Mouse (Mus musculus) layer of hippocampus, adult 8-10 months (tissue): ENCODE results near the gene Psmb8. TPM values are rescaled to one million over a fixed set of nuclear protein-coding genes. Genes with fewer than 3 reads are reported as not detected.
"Not testable (repeated sequence)": the region's sequence is repeated elsewhere in the genome, so short reads cannot be mapped to it uniquely, and the experiment has no call there.

ENCODE experiments used
- DNase-seq, 2 experiments: peaks; one replicate each; pipeline ENCODE4 v3.0.0; 2022; ENCODE audit warnings: low spot score in 2 of 2
- total RNA-seq, 4 experiments: library from RNA; stranded (reverse); gene quantifications; 2 replicates each; pipeline ENCODE4 v1.2.4; 2022

Psmb8 gene
- total RNA-seq, 4 experiments from 2014 or later: 3.8 to 18.8 (median 10.0) TPM

DNA sequence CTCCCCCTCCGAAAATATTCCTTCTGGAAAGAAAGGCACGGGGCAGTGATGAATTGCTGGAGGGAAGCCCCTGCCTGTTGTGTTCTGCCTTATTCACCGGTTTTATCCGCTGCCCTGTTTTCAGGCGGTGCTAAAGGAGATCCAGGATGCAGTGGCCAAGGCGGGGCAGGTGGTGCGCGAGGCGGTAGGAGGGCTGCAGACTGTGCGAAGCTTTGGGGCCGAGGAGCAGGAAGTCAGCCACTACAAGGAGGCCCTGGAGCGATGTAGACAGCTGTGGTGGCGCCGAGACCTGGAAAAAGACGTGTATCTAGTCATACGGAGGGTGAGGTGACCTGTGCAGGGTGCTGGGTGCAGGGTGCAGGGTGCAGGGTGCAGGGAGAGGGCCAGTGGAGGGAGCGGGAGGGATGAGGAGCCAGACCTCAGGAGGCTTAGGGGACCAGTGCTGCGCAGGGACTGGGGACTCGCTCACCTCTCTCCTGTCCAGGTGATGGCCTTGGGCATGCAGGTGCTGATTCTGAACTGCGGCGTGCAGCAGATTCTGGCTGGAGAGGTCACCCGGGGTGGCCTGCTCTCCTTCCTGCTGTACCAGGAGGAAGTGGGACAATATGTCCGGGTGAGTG lies 14.3 kb downstream of the Psmb8 start:
- DNase-seq: no peak

- no peak for DNase-seq
Observed at GRCm38 (mm10) chr17:34213936-34214335, 16.4 kb downstream of the Psmb8 start.

DNA sequence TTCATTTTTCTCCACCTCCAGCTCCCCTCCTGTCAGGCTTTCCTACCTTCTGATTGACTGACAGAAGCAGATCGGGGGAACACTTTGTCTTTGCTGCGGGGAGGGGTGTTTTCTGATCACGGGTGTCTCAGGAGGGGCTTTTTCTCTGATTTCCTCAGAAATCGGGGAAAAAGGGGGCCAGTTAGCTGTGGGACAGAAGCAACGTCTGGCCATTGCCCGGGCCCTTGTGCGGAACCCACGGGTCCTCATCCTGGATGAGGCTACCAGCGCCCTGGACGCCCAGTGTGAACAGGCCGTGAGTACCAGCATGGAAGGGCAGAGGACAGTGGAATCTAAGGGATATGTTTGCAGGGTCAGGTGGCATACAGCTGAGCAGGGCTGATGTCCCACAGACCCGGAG lies 17.7 kb downstream of the Psmb8 start:
- DNase-seq: no peak

GRCm38 (mm10) chr17:34217216-34217928 lies 19.9 kb downstream of the Psmb8 start:
- DNase-seq: no peak

- no peak for DNase-seq
Observed at GRCm38 (mm10) chr17:34217986-34218385, 20.5 kb downstream of the Psmb8 start.

DNA sequence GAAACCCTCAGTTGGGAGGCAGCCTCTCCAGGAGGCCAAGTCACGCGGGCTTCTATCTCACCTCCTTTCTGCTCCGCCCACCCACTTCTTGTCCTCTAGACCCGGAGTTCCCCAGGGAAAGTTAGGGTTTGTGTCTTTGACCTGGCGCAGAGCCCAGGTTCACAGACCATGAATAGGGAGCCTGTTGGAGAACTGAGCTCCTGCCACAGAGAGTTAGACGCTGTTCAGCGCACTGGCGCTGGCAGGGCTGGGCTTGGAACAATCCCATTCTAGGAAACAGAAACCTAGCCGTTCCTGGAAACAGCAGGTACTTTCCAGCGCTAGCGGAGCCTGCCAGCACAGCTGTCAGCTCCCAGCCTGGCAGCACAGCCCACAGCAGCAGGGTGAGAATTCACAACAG lies 21.2 kb downstream of the Psmb8 start:
- DNase-seq: peak; percentile 34 to 44

- not testable (repeated sequence) for DNase-seq
Observed at GRCm38 (mm10) chr17:34219096-34219495, 21.6 kb downstream of the Psmb8 start.

DNA sequence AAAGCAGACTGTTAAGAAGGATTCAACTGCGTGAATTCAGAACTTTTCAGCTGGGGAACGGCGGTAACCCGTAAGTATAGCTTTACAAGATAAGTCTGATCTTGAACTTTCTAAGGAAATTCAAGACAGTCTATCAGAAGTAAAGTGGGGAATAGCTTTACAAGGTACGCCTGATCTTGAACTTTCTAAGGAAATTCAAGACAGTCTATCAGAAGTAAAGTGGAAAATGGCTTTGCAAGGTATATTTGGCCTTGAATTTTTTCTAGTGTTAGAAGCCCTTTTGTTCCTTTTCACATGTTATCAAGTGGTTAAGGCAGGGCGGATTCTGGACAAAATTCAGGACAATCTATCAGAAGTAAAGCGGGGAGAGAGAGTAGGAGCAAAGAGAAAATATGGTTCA lies 22.3 kb downstream of the Psmb8 start:
- not testable (repeated sequence) for DNase-seq

- not testable (repeated sequence) for DNase-seq
Observed at GRCm38 (mm10) chr17:34220401-34220800, 22.9 kb downstream of the Psmb8 start.

GRCm38 (mm10) chr17:34224816-34225215 lies 27.3 kb downstream of the Psmb8 start:
- no peak for DNase-seq

DNA sequence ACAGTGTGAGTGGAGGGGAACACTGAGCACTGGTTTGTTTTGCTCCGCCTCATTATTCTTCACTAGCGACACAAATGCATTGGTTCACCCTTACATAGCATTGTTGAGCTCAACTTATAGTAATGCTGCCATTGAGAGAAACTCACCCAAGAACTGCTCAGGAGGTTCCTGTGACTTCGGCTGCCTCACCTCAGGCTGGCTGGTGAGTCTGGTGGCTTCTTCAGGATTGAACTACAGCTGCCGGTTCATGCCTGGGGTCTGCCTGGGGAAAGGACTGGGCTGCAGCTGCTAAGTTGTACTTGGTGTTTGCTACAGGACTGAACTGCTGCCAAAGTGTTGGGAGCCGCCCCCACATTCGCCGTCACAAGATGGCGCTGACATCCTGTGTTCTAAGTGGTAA lies 27.9 kb downstream of the Psmb8 start:
- no peak for DNase-seq

DNA sequence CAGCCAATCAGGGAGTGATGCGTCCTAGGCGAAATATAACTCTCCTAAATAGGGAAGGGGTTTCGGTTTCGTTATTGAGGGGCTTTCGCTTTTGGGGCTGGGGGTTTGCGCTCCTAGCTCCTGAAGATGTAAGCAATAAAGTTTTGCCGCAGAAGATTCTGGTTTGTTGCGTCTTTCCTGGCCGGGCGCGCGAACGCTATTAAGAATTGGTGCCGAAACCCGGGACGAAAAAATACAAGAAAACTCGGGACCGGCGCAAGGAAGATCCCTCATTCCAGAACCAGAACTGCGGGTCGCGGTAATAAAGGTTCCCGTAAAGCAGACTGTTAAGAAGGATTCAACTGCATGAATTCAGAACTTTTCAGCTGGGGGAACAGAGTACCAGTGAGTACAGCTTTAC lies 28.4 kb downstream of the Psmb8 start:
- DNase-seq: not testable (repeated sequence)

DNA sequence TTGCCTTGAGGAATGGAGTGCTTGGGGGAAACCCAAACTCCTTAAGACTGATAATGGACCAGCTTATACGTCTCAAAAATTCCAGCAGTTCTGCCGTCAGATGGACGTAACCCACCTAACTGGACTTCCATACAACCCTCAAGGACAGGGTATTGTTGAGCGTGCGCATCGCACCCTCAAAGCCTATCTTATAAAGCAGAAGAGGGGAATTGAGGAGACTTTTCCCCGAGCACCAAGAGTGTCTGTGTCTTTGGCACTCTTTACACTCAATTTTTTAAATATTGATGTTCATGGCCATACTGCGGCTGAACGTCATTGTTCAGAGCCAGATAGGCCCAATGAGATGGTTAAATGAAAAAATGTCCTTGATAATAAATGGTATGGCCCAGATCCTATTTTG lies 33.5 kb downstream of the Psmb8 start:
- DNase-seq: peak in 1 of 2 experiments; percentile 28

DNA sequence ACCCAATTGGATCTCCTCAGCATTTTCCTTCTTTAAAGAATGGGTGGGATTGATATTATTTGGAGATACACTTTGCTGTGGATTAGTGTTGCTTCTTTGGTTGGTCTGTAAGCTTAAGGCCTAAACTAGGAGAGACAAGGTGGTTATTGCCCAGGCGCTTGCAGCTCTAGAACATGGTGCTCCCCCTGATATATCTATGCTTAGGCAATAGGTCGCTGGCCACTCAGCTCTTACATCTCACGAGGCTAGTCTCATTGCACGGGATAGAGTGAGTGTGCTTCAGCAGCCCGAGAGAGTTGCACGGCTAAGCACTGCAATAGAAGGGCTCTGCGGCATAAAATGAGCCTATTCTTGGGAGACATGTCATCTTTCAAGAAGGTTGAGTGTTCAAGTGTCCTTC lies 34.5 kb downstream of the Psmb8 start:
- not testable (repeated sequence) for DNase-seq

DNA sequence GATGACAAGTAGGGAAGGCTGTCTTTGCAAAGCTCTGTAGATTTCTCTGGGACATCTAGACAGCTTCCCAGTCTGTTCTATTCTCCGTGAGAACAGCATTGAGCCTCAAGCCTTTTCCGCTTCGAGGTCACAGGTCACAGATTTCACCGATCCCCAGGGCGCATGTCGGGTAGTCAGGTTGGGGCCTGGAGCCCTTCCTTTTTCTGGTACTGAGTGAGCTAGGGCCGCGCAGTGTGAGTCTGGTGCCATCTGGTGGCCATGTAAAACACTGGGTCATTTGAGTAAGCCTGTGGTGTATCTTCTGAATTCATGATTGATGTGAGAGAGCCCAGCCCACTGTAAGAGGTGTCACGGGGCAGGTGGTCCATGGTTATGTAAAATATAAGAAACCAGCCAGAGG lies 37.4 kb downstream of the Psmb8 start:
- peak; percentile 45 to 78 for DNase-seq

GRCm38 (mm10) chr17:34236691-34237090 lies 39.2 kb downstream of the Psmb8 start:
- DNase-seq: no peak

DNA sequence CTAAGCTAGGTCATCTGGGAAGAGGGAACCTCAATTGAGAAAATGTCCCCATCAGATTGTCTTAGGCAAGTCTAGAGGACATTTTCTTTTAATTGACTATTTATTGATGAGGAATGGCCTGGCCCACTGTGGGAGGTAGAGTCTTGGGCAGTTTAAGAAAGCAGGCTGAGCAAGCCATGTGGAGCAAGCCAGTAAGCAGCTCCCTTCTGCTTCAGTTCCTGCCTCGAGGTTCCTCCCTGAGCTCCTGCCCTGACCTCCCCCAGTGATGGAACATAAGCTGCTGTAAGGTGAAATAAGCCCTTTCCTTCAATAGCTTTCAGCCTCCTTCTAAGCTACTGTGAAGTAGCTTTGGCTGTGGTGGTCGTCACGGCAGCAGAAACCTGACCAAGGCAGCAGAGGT lies 40.2 kb downstream of the Psmb8 start:
- DNase-seq: no peak

GRCm38 (mm10) chr17:34238706-34239105 lies 41.2 kb downstream of the Psmb8 start, which contains the start of gene H2-Ob:
Gene H2-Ob, plus strand, starts transcription at chr17:34238903.
- DNase-seq: no peak

DNA sequence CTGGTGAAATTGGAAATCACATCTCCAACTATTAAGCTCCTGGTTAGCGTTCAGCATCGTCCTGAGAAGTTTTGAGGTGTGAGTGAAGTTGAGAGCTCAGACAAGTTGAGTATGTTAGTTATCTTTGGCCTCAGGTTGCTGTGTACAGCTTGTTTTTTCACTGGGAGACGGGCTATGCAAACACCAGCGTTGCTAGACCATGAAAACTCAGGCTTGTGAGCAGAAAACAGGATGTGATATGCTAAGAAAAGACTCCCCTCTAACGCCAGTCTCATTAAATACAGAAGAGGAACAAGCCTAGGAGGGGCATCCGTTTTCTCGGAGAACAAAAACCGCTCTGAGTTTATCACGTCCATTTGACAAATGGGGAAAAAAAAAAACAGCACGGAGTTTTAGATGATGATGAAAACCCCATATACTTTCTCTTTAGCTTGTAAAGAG lies 42.1 kb downstream of the Psmb8 start:
- no peak for DNase-seq

DNA sequence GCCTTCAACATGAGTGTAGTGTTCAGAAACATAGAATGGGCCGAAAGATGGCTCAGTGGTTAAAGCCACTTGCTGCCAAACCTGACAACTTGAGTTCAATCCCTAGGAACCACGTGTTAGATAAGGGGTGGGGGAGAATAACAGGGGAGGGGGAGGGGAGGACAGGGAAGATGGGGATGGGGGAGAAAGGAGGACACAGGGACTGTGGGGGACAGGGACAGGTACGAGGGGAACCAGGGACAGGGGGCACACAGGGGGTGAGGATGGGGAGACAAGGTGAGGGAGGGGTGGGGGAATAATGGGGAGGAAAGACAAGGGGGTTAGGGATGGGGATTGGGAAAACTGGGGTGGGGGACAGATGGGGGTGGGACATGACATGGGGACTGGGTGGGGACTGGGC lies 42.8 kb downstream of the Psmb8 start:
- DNase-seq: no peak

- no peak for DNase-seq
Observed at GRCm38 (mm10) chr17:34240916-34241315, 43.4 kb downstream of the Psmb8 start.

DNA sequence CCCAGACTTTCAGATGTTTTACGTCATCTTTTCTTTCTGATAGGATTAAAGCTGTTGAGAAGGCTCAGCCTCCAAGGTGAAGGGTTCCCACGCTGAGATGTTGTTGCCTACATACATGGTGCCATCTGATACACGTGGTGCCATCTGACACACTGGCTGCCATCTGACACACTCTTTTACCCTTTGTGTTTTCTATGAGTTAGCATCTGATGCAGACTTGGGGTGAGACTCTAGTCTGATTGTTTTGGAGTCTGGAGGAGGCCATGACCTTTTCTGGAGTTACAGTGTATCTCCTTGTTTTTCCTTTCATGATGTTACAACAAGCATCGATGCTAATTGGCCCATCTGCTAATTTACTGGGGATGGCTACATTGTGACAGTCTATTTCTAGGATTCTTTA lies 47.1 kb downstream of the Psmb8 start:
- peak in 1 of 2 experiments; percentile 17 for DNase-seq

GRCm38 (mm10) chr17:34247047-34247446 lies 49.5 kb downstream of the Psmb8 start:
- no peak for DNase-seq
